Mouse (Mus musculus): ENCODE results near the gene Gm13178.

Gm13178 gene

GRCm38 (mm10) chr4:144721304-144721703, at the start of gene Gm13178:
Gene Gm13178, minus strand, starts transcription at chr4:144721404.
- no peak for DNase-seq (ENCODE audit: low spot score)

GRCm38 (mm10) chr4:144765722-144766121, 44.5 kb upstream of the Gm13178 start:
- peak; percentile 32 for DNase-seq (ENCODE audit: low spot score)

GRCm38 (mm10) chr4:144749139-144749538, 27.9 kb upstream of the Gm13178 start:
- DNase-seq (ENCODE audit: low spot score): no peak

- no peak for DNase-seq (ENCODE audit: low spot score)
These were observed 1.5 kb downstream of the Gm13178 start for GRCm38 (mm10) chr4:144719691-144720090.

- no peak for DNase-seq (ENCODE audit: low spot score)
These were observed 2.9 kb downstream of the Gm13178 start for GRCm38 (mm10) chr4:144718288-144718687.

GRCm38 (mm10) chr4:144686268-144686667, 34.9 kb downstream of the Gm13178 start, which contains the start of gene Gm436:
Gene Gm436, minus strand, starts transcription at chr4:144686368.
- no peak for DNase-seq (ENCODE audit: low spot score)
